Mouse (Mus musculus) neural tube, embryonic 11.5 days (tissue): ENCODE measurements at regions not wholly inside any gene's neighbourhood (a gene's known extent, or its start where the extent isn't known, plus 50 kb on each side); places are given as distances from the start of the nearest gene placed in this dataset.
A peak's percentile ranks its signal among the peaks of the same experiment; 100 is the strongest.

ENCODE experiments used
- ATAC-seq: fragments of 200-750 bp; cut with Nextera tagmentation; 2 replicates; pipeline ENCODE4 v1.8.0; 2017; ENCODE audit warnings: moderate number of reproducible peaks, mild to moderate bottlenecking, moderate TSS enrichment, moderate library complexity; ENCODE audit not compliant: insufficient read depth, low FRiP score, low TSS enrichment
- DNase-seq: peaks from one replicate; pipeline ENCODE4 v3.0.0-alpha.2; 2015; ENCODE audit warnings: low spot score
- H3K27ac ChIP-seq: fragments of 300-500 bp; sonication (generic); 2 replicates; pipeline ENCODE4 v1.5.1; 2014; ENCODE audit warnings: low read depth, mild to moderate bottlenecking, low read length
- H3K27me3 ChIP-seq: fragments of 300-500 bp; sonication (generic); 2 replicates; pipeline ENCODE4 v1.6.1; 2014; ENCODE audit warnings: mild to moderate bottlenecking, low read length, mixed read lengths; ENCODE audit not compliant: control insufficient read depth, insufficient read depth
- H3K36me3 ChIP-seq: fragments of 300-500 bp; sonication (generic); 2 replicates; pipeline ENCODE4 v1.6.1; 2014; ENCODE audit warnings: mild to moderate bottlenecking, low read length, moderate library complexity, mixed read lengths; ENCODE audit not compliant: control insufficient read depth, insufficient read depth
- H3K4me1 ChIP-seq: fragments of 300-500 bp; sonication (generic); 2 replicates; pipeline ENCODE4 v1.6.1; 2014; ENCODE audit warnings: low read length, mixed read lengths; ENCODE audit not compliant: control insufficient read depth, insufficient read depth
- H3K4me2 ChIP-seq: fragments of 300-500 bp; sonication (generic); 2 replicates; pipeline ENCODE4 v1.6.1; 2014; ENCODE audit warnings: low read depth, mild to moderate bottlenecking, moderate library complexity
- H3K4me3 ChIP-seq: fragments of 300-500 bp; sonication (generic); 2 replicates; pipeline ENCODE4 v1.5.1; 2014; ENCODE audit warnings: low read depth, low read length
- H3K9ac ChIP-seq: fragments of 300-500 bp; sonication (generic); 2 replicates; pipeline ENCODE4 v1.6.1; 2014; ENCODE audit warnings: mild to moderate bottlenecking, low read length
- H3K9me3 ChIP-seq: fragments of 300-500 bp; sonication (generic); 2 replicates; pipeline ENCODE4 v1.6.1; 2016; ENCODE audit warnings: low read length; ENCODE audit not compliant: control insufficient read depth
- WGBS: fragments of 180-500 bp; shearing (Covaris S2); extraction: QIAGEN DNeasy Blood & Tissue Kit; methylation state at CpG from one replicate; pipeline ENCODE4 v1.1.7; 2014; 5-methylcytosine and 5-hydroxymethylcytosine counted together

DNA sequence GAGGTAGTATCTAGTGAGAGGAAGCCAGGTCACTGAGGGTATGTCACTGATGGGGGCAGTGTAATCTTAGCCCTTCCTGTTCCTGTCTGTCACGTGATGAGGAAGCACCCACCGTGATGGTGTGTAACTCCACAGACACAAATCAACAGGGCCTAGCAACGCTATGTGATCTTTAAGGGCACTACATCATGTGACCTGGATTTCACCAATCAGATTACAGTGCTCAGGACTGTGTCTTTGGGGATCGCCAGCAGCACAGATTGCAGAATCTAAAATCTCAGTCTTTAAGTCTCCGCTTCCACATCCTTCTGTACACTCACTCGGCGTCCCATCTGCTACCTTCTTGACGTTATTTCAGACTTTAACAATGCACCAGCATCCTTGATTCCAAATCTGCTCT, 202.8 kb downstream of the Ifng start:
- Histone ChIP-seq H3K36me3 (no peaks in the 10 kb centered on the region), H3K27ac (no peak overlapping the region), H3K4me2 (no peak overlapping the region), H3K9me3 (no peaks in the 10 kb centered on the region), H3K4me3 (no peak overlapping the region), H3K27me3 (no peaks in the 10 kb centered on the region), H3K4me1 (peaks cover 2% of the 10 kb centered on the region; the same call in 1 of the 2 replicates), H3K9ac (no peak overlapping the region)
- DNase-seq (no peak), ATAC-seq (no peak)
- WGBS, result 80% methylated on average over 8 of the region's 8 CpGs

DNA sequence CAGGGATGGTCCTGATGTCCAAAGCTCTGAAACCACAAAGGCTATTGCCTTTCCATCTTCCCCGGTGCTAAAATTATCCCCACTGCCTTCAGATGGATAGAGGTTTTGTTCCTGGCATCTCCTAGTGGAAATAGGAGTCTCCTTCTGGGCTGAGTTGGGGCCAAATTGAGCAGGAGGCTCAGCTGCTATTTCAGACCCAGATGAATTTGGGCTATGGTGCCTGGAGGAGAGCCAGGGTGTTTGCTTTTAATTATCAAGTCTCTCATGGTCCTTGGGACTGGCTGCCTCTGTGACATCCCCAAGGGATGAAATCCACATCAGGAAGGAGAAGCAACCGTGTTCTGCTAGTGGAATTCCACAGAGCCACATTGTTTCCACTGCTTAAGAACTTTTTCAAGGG, 207.3 kb downstream of the Ifng start:
- no peak overlapping the region for H3K4me3 ChIP-seq
- WGBS, result 64% methylated on average over 2 of the region's 2 CpGs

DNA sequence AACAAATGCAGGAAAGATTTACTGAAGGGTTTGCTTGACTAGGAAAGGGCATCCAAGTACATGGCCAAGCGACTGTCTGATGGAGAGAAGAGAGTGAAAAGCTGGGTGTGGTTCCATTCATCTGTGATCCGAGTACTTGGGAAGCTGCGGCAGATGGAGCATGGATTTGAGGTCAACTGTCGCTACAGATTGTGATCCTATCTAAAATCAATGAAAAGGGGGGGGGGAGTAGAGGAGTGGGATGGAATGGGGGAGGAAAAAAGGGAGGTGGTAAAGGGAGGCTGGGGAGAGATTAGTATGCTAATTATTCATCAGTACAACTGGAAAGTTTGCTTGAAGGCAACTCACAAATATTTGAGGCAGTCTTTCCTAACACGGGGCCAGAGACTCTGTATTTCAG, 213.4 kb downstream of the Dyrk2 start:
- Histone ChIP-seq H3K4me2 (no peak overlapping the region), H3K36me3 (no peaks in the 10 kb centered on the region), H3K27me3 (no peaks in the 10 kb centered on the region), H3K9me3 (no peaks in the 10 kb centered on the region), H3K9ac (no peak overlapping the region), H3K27ac (no peak overlapping the region), H3K4me3 (no peak overlapping the region), H3K4me1 (no peaks in the 10 kb centered on the region)
- DNase-seq (no peak), ATAC-seq (no peak)
- 82% methylated on average over 5 of the region's 5 CpGs for WGBS

More for the DNA sequence above, 207.3 kb downstream of the Ifng start:
- ATAC-seq (no peak), DNase-seq (no peak)
- H3K9me3 ChIP-seq, result no peaks in the 10 kb centered on the region
- no peaks in the 10 kb centered on the region for H3K36me3 ChIP-seq
- no peaks in the 10 kb centered on the region for H3K4me1 ChIP-seq
- no peak overlapping the region for H3K27ac ChIP-seq
- no peaks in the 10 kb centered on the region for H3K27me3 ChIP-seq
- H3K9ac ChIP-seq, result no peak overlapping the region
- H3K4me2 ChIP-seq, result no peak overlapping the region

DNA sequence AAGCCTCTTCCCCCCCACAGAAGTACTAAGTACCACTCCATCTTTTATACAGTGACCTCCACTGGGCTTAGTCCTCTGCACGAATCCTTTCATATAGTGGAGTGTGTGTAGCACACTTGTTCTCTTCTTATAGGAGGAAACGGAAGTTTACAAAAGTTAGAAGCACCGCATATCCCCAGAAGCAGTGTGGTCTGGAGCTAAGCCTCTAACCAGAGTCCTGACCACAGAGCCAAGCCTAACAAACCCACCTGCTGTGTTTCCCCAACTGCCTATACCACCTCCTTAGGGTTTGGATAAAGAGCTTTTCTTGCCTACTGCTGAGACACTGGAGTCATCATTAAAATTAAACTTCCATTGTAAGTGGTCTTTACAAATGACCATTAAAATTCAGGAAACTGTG, 204.0 kb downstream of the Dyrk2 start:
- 74% methylated on average over 3 of the region's 3 CpGs for WGBS
- no peak for DNase-seq

DNA sequence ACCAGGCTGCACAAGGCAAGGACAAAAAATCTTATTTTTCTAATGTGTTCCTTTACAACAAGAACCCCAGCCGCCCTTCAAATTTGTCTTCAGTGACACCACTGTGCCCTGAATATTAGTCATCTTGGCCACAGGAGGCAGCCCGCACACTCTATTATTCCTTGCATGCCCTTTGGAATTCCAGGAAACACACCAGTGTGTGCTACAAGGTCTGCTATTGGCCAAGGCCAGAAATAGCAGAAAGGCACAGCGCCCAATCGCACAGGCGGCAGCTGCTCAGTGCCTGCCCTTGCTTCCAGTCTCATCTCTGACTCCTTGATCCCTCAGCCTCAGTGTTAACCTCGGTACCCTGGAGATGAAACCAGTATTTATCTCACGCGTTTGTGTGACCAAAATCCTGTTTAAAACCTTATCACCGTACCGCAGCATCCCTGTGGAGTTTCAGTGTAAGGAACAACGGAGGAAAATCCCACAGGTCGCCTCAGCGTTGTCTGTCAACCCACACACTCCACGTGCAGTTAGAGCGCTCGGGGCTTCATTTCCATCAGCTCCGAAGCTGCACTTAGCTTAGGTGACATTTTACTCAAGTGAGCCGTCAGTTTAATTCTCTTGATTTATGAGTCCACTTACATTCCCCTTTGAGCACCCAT, 194.1 kb downstream of the Dyrk2 start:
- ATAC-seq (peak; percentile 70; the same call in 1 of the 2 replicates), DNase-seq (peak; percentile 63)
- Histone ChIP-seq H3K9ac (no peak overlapping the region), H3K36me3 (no peaks in the 10 kb centered on the region), H3K4me1 (no peaks in the 10 kb centered on the region), H3K27me3 (no peaks in the 10 kb centered on the region), H3K4me3 (no peak overlapping the region), H3K4me2 (no peak overlapping the region; the same call in 1 of the 2 replicates), H3K9me3 (peaks cover 2% of the 10 kb centered on the region; the same call in 1 of the 2 replicates), H3K27ac (no peak overlapping the region)
- 53% methylated on average over 18 of the region's 18 CpGs for WGBS

More for the DNA sequence above, 204.0 kb downstream of the Dyrk2 start:
- Histone ChIP-seq H3K9me3 (no peaks in the 10 kb centered on the region), H3K4me2 (no peak overlapping the region), H3K27ac (no peak overlapping the region), H3K9ac (no peak overlapping the region), H3K4me1 (no peaks in the 10 kb centered on the region), H3K27me3 (no peaks in the 10 kb centered on the region), H3K36me3 (no peaks in the 10 kb centered on the region), H3K4me3 (no peak overlapping the region)
- no peak for ATAC-seq

DNA sequence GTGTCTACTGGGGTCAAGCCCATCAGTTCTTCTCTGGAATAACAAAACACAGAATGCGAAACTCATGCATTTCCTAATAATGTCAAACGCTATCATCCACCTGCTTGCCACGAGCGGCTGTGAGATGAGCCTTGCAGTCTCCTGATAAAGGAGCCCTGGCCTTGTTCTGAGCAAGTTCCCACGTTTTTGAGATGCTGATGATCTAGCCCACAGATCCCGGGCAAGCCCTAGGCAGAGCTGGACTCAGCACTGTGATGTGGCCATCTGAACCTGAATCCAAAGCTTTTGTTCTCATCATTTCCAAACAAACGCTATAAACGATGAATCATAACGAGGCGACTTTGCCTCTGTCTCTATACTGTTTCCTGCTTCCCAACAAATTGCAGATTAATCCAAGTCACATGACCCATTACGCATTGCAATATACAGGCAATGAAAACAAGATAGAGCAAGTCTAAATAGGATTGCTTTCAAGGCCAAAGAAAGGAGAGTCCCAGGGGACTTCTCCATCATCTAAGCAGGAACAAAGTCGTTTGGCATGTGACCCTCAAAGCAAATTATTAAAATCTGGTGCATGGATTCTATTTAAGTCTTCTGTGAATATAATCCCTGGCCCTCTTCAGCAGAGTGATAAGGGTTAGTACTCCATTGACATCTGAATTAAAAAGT, 191.1 kb downstream of the Dyrk2 start:
- H3K4me2 ChIP-seq, result no peak overlapping the region
- no peak overlapping the region for H3K9ac ChIP-seq
- no peaks in the 10 kb centered on the region for H3K4me1 ChIP-seq
- no peaks in the 10 kb centered on the region for H3K27me3 ChIP-seq
- 74% methylated on average over 12 of the region's 12 CpGs for WGBS
- H3K36me3 ChIP-seq, result no peaks in the 10 kb centered on the region
- no peaks in the 10 kb centered on the region for H3K9me3 ChIP-seq
- no peak overlapping the region for H3K4me3 ChIP-seq
- ATAC-seq (peak; percentile 42), DNase-seq (no peak)
- H3K27ac ChIP-seq, result no peak overlapping the region

DNA sequence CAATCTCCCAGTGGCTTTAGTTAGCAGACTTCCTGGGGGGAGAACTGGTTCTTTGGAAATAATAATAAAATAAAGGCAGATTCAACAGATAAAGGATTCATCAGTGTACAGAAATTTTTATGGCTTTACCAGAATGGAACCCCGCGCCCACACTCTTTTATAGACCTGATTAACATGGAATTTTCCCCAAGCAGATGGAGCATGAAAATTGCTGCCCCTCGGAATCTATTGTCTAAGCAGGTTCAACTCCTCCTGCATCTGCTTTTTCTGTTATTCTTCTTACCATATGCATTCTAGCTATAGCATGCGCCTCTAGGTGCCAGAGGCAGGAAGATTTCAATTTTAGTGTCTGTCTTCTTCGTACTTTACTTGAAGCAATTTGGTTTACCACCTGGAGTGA, 190.5 kb downstream of the Dyrk2 start:
- Histone ChIP-seq H3K36me3 (no peaks in the 10 kb centered on the region), H3K4me2 (no peak overlapping the region), H3K9me3 (no peaks in the 10 kb centered on the region), H3K27ac (no peak overlapping the region), H3K4me1 (no peaks in the 10 kb centered on the region), H3K4me3 (no peak overlapping the region), H3K27me3 (no peaks in the 10 kb centered on the region), H3K9ac (no peak overlapping the region)
- no peak for DNase-seq
- ATAC-seq, result peak; percentile 37; the same call in 1 of the 2 replicates
- WGBS, result 55% methylated on average over 5 of the region's 5 CpGs

DNA sequence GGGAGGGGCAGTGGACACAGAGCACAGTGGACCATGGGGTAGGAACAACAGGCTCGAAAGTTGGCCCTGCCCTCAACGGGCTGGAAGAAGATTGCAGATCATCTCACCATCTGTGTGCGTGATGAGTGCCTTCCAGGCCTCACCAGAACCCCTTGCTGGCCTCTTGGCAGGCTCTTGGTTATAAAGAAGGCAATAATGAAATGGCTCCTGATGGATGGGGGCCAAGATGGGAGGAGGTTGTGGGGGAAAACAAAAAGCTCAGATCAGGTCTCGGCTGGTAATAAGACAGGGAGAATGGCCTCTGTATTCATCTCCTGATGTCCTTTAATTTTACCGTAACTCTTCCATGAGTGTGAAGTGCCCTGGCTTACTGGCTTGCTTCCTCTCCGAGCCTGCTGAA, 189.1 kb downstream of the Dyrk2 start:
- H3K4me2 ChIP-seq, result no peak overlapping the region
- DNase-seq, result no peak
- no peak overlapping the region for H3K4me3 ChIP-seq

DNA sequence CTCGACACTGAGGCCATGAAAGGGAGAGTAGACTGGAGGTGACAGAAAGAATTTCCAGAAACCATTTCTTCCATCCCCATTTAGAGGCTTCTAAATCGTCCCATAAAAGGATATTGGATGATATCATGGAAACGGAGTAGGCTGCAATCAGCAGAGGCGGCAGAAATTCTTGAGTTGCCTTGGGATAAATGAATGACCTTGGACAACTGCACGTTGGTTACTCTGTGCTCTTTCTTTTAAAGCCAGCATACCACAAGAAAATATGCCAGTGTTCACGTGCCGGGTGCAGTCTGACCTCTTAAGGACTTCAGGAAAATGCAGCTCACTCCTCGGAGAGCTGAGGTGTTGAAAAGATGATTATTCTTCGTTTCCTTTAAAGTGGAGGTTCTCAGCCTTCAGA, 186.7 kb downstream of the Dyrk2 start:
- 86% methylated on average over 9 of the region's 9 CpGs for WGBS
- Histone ChIP-seq H3K27ac (no peak overlapping the region), H3K4me1 (no peaks in the 10 kb centered on the region), H3K4me3 (no peak overlapping the region), H3K27me3 (no peaks in the 10 kb centered on the region), H3K36me3 (no peaks in the 10 kb centered on the region), H3K9ac (no peak overlapping the region), H3K4me2 (no peak overlapping the region), H3K9me3 (no peaks in the 10 kb centered on the region)
- DNase-seq (no peak), ATAC-seq (no peak)

More for the DNA sequence above, 189.1 kb downstream of the Dyrk2 start:
- H3K27ac ChIP-seq, result no peak overlapping the region
- no peak for ATAC-seq
- no peak overlapping the region for H3K9ac ChIP-seq
- 64% methylated on average over 6 of the region's 6 CpGs for WGBS
- H3K4me1 ChIP-seq, result no peaks in the 10 kb centered on the region
- H3K27me3 ChIP-seq, result no peaks in the 10 kb centered on the region
- H3K9me3 ChIP-seq, result no peaks in the 10 kb centered on the region
- no peaks in the 10 kb centered on the region for H3K36me3 ChIP-seq
